Mouse (Mus musculus): ENCODE data around the gene Klri2.
"Not testable (repeated sequence)": the region's sequence is repeated elsewhere in the genome, so short reads cannot be mapped to it uniquely, and the experiment has no call there.

Klri2 gene

DNA sequence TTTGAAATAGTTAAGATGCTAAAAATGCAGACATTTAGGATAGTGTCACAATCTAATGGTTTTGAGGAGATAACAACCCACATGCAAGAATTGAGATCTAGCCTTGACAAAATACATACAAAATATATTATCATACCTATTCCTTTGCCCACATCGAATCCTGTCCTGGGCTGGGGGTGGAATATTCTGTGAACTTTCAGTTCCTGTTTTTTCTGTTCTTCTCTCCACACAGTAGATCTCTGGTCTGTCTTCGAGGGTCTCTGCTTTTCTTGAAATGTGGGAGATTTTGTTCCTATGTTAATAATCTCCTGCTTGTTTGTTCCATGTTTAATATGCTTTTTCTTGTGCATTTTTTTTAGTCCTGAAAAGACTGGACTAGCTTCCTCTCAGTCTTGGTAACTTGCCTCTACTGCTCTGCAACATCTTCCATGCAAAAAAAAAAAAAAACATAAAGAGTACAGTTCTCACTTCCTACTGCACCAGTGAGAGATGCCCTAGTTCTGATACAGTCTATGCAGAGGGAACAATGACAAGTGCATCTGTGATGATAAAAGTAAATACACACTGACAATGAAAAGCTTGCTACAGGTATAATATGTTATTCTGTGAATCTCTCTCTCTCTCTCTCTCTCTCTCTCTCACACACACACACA lies at the start of gene Klri2:
Gene Klri2, minus strand, starts transcription at position 416 of the 653 bp plus-strand sequence.
- no peak for DNase-seq (ENCODE audit: low read depth, low spot score)

DNA sequence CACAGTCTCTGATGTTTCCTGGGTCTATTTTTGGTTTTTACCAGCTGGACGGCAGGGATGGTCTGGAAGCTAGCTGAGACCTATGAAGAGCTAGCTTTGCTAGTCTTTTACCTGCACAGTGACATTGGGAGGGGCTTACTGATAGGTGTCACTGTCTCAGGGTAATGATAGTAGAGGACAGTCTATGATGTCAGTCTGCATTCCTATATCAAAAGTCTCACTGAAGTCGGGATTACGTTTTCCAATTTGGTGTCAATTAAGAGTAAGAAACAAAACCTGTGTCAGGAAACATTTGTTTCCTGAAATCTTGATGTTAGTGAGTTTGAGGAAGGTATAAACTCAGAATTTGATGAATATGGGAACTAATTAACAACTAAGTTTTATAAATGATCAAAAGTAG lies 43.9 kb upstream of the Klri2 start, which contains the start of gene Gm156:
Gene Gm156, minus strand, starts transcription at position 101 of the 400 bp plus-strand sequence.
- not testable (repeated sequence) for DNase-seq (ENCODE audit: low read depth, low spot score)

- DNase-seq (ENCODE audit: low read depth, low spot score), result no peak
Measured at GRCm38 (mm10) chr6:129747654-129748032, 7.4 kb upstream of the Klri2 start.

DNA sequence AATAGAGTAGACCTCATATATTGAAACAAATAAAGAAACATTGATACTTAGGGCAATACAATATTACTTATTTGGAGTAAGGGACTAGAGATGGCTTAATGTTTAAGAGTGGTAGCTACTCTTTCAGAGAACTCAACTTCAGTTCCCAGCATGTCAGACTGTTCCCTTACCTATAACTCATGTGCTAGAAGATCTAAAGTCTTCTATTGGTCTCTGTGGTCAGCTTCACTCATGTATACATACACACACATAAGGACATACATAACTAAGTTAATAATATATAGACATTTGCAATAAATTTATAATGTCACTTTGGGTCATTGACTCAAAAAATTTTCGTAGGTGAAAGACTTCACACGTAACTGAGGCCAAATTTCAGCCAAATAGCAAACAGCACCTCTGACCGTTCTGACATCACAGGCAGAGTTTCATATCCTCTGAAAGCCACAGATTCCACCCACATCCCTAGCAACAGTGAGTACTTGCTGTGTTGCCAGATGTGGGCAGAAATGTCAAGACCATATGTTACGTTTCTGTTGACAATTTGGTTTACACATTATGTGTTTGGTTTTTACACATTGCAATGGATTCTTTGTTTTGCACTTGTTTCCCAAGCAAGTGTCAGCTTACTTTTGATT lies 6.9 kb upstream of the Klri2 start:
- DNase-seq (ENCODE audit: low read depth, low spot score), result peak; percentile 40

GRCm38 (mm10) chr6:129746151-129746550 lies 5.9 kb upstream of the Klri2 start:
- DNase-seq (ENCODE audit: low read depth, low spot score), result no peak

DNA sequence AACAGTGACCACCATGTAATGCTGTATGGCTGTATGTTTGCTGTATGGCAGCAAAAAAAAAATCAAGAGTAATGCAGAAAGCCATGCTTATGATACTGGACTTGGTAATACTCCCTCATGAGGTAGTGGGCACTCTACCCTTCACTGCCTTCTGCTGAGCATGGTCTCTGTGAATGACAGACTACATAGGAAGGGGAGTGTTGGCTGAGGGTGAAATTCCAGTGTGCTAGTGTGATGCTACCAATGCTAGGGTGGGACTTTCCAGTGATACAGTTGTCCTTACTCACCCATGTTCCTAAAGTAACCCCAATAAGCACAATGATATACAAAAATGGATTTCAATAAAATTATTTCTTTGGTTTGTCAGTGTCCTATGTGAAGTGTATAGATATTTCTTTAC lies 3.9 kb downstream of the Klri2 start:
- no peak for DNase-seq (ENCODE audit: low read depth, low spot score)

- no peak for DNase-seq (ENCODE audit: low read depth, low spot score)
Measured at GRCm38 (mm10) chr6:129727237-129727636, 13.0 kb downstream of the Klri2 start.

- DNase-seq (ENCODE audit: low read depth, low spot score), result no peak
Measured at GRCm38 (mm10) chr6:129721390-129721789, 18.9 kb downstream of the Klri2 start.

DNA sequence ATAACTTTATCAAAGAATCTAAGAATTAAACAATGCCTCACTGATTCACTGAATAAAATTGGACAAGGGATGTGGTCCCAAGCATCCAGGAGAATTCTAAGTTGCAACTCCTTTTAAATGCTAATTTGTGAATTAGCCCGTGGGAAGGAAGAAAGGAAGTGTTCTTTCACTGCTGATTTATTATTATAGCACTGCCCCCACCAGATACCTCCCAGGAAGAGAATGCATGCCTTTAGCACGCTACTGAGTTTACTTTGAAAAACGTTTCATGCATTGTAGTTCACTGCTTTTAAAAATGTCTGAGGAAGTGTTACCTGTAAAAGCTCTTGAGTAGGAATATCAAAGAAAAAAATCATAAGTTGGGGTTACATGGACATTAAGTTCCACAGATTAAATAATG lies 19.8 kb downstream of the Klri2 start:
- DNase-seq (ENCODE audit: low read depth, low spot score), result no peak

- DNase-seq (ENCODE audit: low read depth, low spot score), result no peak
Measured at GRCm38 (mm10) chr6:129717032-129717431, 23.3 kb downstream of the Klri2 start, which contains the start of gene Klri1. Gene Klri1, minus strand, starts transcription at chr6:129717132.

DNA sequence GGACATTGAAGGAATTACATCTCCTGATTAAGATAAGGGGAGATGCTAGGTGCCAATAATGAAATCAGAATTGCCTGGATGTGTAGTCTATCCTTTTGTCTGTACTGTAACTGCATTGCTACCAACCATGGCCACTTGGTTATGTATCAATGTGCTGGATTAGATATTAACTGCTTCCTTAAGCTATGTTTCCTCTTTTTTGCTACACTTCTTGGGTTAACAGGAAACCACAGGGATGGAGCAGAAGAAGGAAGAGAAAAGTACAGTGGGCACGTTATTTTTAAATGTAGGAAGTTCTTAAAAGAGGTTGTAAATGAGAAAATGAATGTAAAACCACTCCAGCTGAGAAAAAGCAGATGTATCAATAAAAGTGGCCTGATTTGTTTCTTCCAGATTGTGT lies 26.7 kb downstream of the Klri2 start:
- DNase-seq (ENCODE audit: low read depth, low spot score), result no peak

DNA sequence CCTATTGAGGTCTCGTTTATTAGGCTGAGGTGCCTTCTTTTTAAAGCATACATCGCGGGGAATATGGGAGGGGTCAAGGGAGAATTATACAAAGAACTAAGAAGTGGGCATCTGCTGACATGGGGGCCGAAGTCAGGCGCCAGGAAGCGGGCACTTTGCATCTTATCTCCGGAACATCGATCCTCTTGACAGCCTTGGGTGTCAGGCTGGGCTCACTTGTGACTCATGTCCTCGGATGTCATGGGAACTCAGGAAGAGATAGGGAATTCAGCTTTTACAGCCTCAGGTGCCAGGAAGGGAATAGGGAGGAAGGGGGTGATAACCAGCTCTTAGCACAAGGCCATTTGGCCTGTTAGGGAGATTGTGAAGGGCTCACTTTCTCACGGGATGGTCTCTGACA lies 48.8 kb downstream of the Klri2 start:
- not testable (repeated sequence) for DNase-seq (ENCODE audit: low read depth, low spot score)

DNA sequence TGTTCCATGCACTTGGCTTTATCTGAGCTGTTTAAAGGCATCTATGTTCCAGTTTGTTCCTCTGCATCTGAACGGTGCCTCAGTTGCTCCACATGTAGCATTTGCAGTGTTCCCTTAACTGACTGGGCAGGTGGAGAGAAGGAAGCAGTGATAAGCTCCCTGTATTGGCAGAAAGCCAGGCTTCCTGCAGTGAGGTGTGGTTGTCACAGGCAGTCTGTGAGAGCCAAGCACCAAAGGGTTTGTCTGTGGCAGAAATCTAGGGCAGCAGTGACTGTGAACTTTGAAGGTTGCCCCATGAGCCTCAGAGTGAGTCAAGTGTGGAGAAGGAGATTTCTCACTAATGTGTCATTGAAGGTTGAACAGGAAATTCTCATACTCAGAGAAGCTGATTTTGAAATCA lies 59.9 kb downstream of the Klri2 start:
- DNase-seq (ENCODE audit: low read depth, low spot score), result peak; percentile 17

Data from 3T3-L1 (cell line).